Mouse (Mus musculus) neural tube, embryonic 14.5 days (tissue): ENCODE data around the gene Scnn1b. TPM values are rescaled to one million over a fixed set of nuclear protein-coding genes. Genes with fewer than 3 reads are reported as not detected.

Experiments
- ATAC-seq: fragments of 200-750 bp; cut with Nextera tagmentation; 2 replicates; pipeline ENCODE4 v1.8.0; 2017; ENCODE audit warnings: low read depth, mild to moderate bottlenecking, moderate TSS enrichment, moderate library complexity
- H3K27ac ChIP-seq: fragments of 300-500 bp; sonication (generic); 2 replicates; pipeline ENCODE4 v1.5.1; 2014; ENCODE audit warnings: low read depth, mild to moderate bottlenecking, control low read depth, low read length, moderate library complexity, mixed read lengths
- H3K27me3 ChIP-seq: fragments of 300-500 bp; sonication (generic); 2 replicates; pipeline ENCODE4 v1.6.1; 2014; ENCODE audit warnings: low read length; ENCODE audit not compliant: control insufficient read depth, insufficient read depth
- H3K36me3 ChIP-seq: fragments of 300-500 bp; sonication (generic); 2 replicates; pipeline ENCODE4 v1.6.1; 2014; ENCODE audit warnings: low read length, mixed read lengths; ENCODE audit not compliant: control insufficient read depth, insufficient read depth
- H3K4me1 ChIP-seq: fragments of 300-500 bp; sonication (generic); 2 replicates; pipeline ENCODE4 v1.6.1; 2014; ENCODE audit warnings: low read length; ENCODE audit not compliant: control insufficient read depth, insufficient read depth
- H3K4me2 ChIP-seq: fragments of 300-500 bp; sonication (generic); 2 replicates; pipeline ENCODE4 v1.6.1; 2014; ENCODE audit warnings: mild to moderate bottlenecking, low read depth, low read length, control low read depth
- H3K4me3 ChIP-seq: fragments of 300-500 bp; sonication (generic); 2 replicates; pipeline ENCODE4 v1.5.1; 2014; ENCODE audit warnings: low read depth, low read length, control low read depth, mixed read lengths
- H3K9ac ChIP-seq: fragments of 300-500 bp; sonication (generic); replicated peaks from 2 replicates; pipeline ENCODE4 v1.6.1; 2014; ENCODE audit warnings: low read depth, mild to moderate bottlenecking, control low read depth, low read length, mixed read lengths
- H3K9me3 ChIP-seq: fragments of 300-500 bp; sonication (generic); 2 replicates; pipeline ENCODE4 v1.6.1; 2016; ENCODE audit warnings: low read length; ENCODE audit not compliant: control insufficient read depth
- WGBS: fragments of 180-500 bp; shearing (Covaris S2); extraction: QIAGEN DNeasy Blood & Tissue Kit; methylation state at CpG from one replicate; pipeline ENCODE4 v1.1.7; 2014; 5-methylcytosine and 5-hydroxymethylcytosine counted together
- polyA plus RNA-seq: library from polyadenylated mRNA; unstranded; fragments of >200 nt; fragmentation: Nextera tagmentation; extraction: Ambion mirVana; gene quantifications from 2 replicates; pipeline ENCODE4 v1.2.1, GENCODE M21; 2014

Gene Scnn1b
- polyA plus RNA-seq, 1 experiment from 2014 or later: 0.21 TPM

DNA sequence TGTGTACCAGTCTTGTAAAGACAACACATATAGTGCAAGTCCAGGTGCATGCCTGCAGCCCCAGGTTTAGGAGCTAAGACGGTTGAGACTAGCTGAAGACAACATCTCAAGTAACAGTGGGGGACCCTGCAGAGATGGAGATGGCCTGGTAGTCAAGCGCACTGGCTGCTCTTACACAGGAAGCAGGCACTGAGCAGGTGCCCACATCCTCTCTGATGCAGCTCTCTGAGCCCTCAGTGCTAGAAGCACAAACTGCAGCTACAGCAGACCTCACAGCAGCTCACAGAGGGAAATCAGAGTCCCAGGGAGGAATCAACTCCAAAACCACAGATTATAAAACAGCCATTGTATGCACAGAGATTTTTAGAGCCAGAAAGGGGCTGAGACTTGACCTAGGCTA, 69.5 kb downstream of the Scnn1b start:
- no peak for ATAC-seq
- WGBS: 91% methylated on average over 2 of the region's 2 CpGs

DNA sequence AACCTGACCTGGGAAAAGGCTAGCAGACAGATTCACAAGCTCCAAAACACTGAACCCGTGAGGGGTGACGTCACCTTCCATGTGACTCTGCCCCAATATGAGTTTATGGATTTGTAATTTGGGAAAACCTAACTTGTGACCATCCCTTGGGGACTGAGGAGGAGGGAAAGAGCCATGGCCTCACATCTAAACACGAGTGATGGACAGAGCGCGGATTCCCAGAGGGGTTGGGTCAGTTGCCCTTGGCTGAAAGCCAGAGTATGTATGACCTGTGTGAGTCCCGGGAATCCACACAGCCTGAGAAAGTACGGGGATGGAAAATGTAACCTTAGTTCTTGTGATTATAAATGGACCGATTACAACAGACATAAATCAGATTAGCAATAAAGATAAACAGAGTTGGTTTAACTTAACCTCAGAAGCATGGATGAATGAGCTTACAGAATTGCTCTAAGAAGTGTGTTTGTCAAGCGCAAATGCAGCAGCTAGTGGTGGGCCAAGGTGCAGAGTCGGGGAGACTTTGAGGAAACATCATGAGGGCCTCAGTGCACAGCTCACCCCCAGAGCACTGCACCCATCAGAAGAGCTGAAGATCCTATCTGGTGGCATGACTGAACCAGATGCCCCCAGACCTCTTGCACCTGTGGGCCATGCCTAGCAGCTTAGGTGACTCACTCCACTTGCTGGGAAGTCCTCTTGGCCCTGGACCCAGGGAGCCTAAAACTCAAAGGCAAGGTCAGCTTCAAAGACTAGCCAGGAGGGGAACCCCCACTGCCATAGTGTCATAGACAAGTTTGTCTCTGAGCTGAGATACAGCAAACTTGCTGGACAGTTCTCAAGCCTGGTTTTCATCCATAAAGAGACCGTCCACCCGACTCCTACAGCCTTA, 71.3 kb downstream of the Scnn1b start:
- 76% methylated on average over 12 of the region's 12 CpGs for WGBS
- Histone ChIP-seq H3K36me3 (no peaks in the 10 kb centered on the region), H3K4me3 (no peak overlapping the region), H3K27ac (no peak overlapping the region), H3K9ac (no peak overlapping the region), H3K9me3 (no peaks in the 10 kb centered on the region), H3K4me1 (no peaks in the 10 kb centered on the region), H3K4me2 (no peak overlapping the region), H3K27me3 (no peaks in the 10 kb centered on the region)
- no peak for ATAC-seq

More for the DNA sequence above, 69.5 kb downstream of the Scnn1b start:
- H3K36me3 ChIP-seq: no peaks in the 10 kb centered on the region
- H3K9ac ChIP-seq: no peak overlapping the region
- no peak overlapping the region for H3K27ac ChIP-seq
- no peak overlapping the region for H3K4me3 ChIP-seq
- H3K4me1 ChIP-seq: no peaks in the 10 kb centered on the region
- H3K27me3 ChIP-seq: no peaks in the 10 kb centered on the region
- no peaks in the 10 kb centered on the region for H3K9me3 ChIP-seq
- no peak overlapping the region for H3K4me2 ChIP-seq

DNA sequence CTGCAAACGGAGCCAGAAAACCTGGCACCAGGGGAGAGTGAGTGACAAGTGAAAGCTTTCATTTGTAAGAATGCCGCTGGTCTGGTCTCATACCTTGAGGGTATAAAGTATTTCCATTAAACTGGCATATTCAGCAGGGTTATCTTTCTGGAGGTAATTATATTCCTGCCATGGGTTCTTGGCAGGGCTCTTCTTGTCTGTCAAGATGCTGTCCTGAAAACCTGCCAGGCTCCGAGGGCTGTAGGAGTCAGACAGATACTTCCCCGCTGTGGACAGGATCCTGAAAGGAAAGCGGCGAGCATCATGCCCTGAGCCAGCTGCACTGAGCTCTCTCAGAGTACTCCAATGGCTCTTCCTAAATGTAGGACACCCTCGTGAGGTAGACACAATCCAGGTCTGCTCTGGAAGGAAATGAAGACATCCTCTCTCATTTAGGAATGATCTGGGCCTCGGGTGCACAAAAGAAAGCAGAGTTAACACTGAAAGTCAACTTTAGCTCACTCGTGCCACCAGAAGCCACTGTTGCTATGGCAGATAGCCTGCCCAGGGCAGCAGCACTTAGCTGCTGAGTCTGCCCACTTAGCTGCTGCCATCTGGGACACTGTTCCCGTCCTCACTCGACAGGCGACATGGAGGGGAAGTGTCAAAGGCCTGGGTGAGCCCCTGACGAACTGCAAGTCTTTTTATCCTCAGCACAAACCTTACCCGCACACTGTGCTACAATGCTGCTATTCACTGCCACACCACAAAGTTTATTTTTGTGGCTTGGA, 72.2 kb downstream of the Scnn1b start:
- Histone ChIP-seq H3K9me3 (no peaks in the 10 kb centered on the region), H3K27me3 (no peaks in the 10 kb centered on the region), H3K9ac (no peak overlapping the region), H3K4me3 (no peak overlapping the region), H3K4me2 (no peak overlapping the region), H3K27ac (no peak overlapping the region), H3K4me1 (no peaks in the 10 kb centered on the region), H3K36me3 (no peaks in the 10 kb centered on the region)
- 67% methylated on average over 14 of the region's 14 CpGs for WGBS
- ATAC-seq: no peak

DNA sequence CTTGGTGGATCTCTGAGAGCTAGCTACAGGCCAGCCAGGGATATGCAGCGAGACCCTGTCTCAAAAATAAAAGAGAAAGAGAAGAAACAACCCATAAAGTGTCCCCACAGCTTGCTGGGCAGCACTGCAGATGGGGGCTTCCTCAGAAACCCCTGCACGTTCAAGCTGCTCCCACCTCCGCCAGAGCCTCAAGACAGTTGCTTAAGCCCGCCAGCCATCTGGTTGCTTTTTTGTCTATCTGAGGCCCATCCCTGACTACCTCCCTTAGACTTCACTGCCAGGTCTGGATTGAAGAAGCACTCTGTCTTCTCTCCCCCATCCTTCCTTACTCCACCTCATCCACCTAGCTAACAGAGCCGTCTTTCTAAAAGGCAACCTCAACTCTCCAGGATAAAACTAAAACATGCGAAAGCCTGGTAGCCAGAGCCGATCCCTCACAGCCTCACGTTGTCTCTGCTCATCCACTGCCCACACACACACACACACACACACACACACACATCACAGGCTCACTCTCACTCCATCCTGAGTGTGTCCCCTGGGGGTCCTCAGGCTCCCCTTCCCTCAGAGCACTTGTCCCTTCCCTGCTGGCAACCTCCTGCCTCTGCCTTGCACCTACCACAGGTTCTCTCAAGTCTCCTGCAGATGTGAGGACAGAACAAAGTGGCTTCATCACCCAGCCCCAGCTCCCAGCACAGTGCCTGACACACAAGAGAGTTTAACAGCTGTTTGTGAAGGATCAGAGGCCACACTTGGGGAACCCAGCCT, 73.5 kb downstream of the Scnn1b start:
- no peak for ATAC-seq

DNA sequence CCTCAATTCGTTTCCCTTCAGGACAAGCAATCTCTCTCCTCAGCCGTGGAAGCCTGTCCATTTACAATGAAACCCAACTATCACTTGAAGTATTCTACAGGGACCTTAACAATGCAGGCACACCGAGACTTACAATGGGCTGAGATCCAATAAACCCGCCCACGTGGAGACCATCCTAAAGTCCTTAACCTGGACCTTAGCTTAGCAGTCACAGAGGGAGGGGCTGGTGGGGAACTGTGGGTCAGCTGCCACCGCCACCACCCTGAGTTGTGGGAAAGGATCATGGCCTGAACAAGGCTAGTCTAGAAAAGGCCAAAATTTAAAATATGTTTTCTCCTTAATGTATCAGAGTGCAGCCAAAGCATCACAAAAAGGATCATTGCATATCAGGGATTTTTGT, 74.4 kb downstream of the Scnn1b start:
- Histone ChIP-seq H3K4me1 (no peaks in the 10 kb centered on the region), H3K9ac (no peak overlapping the region), H3K4me2 (no peak overlapping the region), H3K36me3 (no peaks in the 10 kb centered on the region), H3K27ac (no peak overlapping the region; the same call in 1 of the 2 replicates), H3K27me3 (no peaks in the 10 kb centered on the region), H3K4me3 (no peak overlapping the region), H3K9me3 (no peaks in the 10 kb centered on the region)
- no peak for ATAC-seq
- 24% methylated on average over 6 of the region's 6 CpGs for WGBS

More for the DNA sequence above, 73.5 kb downstream of the Scnn1b start:
- Histone ChIP-seq H3K9ac (no peak overlapping the region), H3K36me3 (no peaks in the 10 kb centered on the region), H3K4me1 (no peaks in the 10 kb centered on the region), H3K27ac (no peak overlapping the region), H3K27me3 (no peaks in the 10 kb centered on the region), H3K4me2 (no peak overlapping the region), H3K9me3 (no peaks in the 10 kb centered on the region), H3K4me3 (no peak overlapping the region)
- WGBS: 75% methylated on average over 8 of the region's 8 CpGs

DNA sequence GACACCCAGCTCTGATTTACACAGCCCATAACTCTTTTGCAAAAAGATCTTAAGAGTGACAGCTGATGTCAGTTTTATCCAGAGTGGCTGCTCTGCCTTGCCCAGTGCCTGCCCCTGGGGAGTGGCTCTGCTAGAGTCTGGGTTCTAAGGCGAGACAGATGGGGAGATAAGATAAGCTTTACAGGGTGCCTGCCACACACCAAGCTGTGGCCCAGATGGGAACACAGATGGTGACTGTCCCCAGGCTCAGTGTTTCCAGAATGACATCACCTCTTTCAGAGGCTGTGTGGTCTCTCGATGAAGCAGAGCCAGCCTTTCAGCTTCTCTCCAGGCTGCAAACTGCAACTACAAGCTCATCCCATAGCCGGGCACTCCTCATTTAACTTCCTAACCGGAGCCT, 74.9 kb downstream of the Scnn1b start:
- ATAC-seq: peak; percentile 87
- no peaks in the 10 kb centered on the region for H3K27me3 ChIP-seq
- H3K9ac ChIP-seq: no peak overlapping the region
- no peak overlapping the region for H3K4me2 ChIP-seq
- H3K4me1 ChIP-seq: no peaks in the 10 kb centered on the region
- WGBS: 28% methylated on average over 4 of the region's 4 CpGs
- no peaks in the 10 kb centered on the region for H3K9me3 ChIP-seq
- H3K4me3 ChIP-seq: no peak overlapping the region
- H3K36me3 ChIP-seq: no peaks in the 10 kb centered on the region
- no peak overlapping the region for H3K27ac ChIP-seq

DNA sequence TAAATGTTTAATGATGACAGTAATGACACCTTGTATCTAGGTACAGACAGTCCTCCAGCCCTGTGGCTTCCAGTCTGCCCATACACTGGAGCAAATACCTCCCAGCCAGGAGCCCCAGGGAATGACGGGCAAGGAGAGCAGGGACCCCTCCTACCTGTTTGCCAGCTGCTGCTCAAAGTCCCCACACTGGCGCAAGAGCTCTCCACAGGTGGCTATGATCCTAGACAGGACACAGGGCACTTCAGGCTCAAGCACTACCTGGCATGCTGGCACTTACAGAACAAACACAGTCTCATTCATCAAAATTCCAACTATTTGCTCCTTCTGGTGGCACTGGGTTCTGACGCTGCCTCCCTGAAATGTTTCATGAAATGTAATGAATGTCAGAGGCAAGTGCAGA, 76.2 kb downstream of the Scnn1b start:
- H3K9ac ChIP-seq: no peak overlapping the region
- H3K36me3 ChIP-seq: no peaks in the 10 kb centered on the region
- H3K27ac ChIP-seq: no peak overlapping the region
- H3K4me1 ChIP-seq: no peaks in the 10 kb centered on the region
- 96% methylated on average over 3 of the region's 3 CpGs for WGBS
- no peaks in the 10 kb centered on the region for H3K9me3 ChIP-seq
- no peak for ATAC-seq
- H3K4me2 ChIP-seq: no peak overlapping the region
- H3K4me3 ChIP-seq: no peak overlapping the region
- H3K27me3 ChIP-seq: no peaks in the 10 kb centered on the region

DNA sequence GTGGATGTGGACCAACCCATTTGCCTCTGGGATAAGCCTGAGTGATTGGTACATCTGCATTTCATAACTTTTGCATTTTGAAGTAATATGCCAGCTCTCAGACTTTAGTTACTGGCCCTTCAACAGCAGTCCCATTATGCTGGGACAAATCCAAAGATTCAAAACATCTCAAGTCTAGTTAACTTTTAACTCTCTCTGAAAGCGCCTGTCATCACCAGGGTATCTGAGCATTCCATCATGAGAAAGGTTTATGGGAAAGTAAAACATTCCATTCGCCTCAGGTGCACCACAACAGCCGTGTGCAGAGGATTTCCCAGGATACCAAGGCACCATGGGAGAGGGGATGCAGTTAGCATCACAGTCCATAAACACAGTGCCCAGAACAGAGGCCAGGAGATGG, 76.8 kb downstream of the Scnn1b start:
- Histone ChIP-seq H3K27me3 (no peaks in the 10 kb centered on the region), H3K4me3 (no peak overlapping the region), H3K9me3 (no peaks in the 10 kb centered on the region), H3K36me3 (no peaks in the 10 kb centered on the region), H3K4me1 (no peaks in the 10 kb centered on the region), H3K27ac (no peak overlapping the region), H3K4me2 (no peak overlapping the region), H3K9ac (no peak overlapping the region)
- no peak for ATAC-seq
- 93% methylated on average over 3 of the region's 3 CpGs for whole genome bisulfite sequencing
